Mouse (Mus musculus): ENCODE data around the gene Arid3a.

Gene Arid3a

GRCm38 (mm10) chr10:79997819-79998218 lies 71.0 kb downstream of the Arid3a start:
- peak; percentile 89 to 91 for DNase-seq

DNA sequence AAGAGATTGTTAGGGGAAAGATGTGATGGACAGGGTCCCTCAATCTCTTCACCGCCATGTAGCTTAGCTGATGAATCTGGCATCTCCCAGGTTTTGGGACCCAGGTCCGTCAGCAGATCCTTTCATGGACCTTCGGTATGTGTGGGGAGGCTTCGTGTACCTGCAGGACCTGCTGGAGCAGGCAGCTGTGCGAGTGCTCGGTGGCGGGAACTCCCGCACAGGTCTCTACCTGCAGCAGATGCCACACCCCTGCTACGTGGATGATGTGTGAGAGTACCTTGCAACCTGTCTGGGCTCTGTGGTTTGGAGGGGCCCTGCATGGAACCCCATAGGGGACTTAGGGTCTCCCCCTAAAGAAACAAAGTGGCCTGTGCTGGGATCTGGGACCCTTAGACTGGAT lies 75.1 kb downstream of the Arid3a start:
- no peak for DNase-seq

DNA sequence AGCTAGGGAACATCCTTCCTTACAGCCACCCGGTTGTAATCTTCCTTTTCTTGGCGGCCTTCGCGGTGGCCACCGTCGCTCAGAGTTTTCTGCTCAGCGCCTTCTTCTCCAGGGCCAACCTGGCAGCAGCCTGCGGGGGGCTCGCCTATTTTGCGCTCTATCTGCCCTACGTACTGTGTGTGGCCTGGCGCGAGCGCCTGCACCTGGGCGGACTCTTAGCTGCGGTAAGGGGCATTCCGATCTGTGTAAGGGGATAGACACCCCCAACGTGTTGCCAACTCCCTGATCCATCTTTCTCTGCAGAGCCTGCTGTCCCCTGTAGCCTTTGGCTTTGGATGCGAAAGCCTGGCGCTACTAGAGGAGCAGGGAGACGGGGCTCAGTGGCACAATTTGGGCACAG lies 76.0 kb downstream of the Arid3a start:
- DNase-seq, result no peak

DNA sequence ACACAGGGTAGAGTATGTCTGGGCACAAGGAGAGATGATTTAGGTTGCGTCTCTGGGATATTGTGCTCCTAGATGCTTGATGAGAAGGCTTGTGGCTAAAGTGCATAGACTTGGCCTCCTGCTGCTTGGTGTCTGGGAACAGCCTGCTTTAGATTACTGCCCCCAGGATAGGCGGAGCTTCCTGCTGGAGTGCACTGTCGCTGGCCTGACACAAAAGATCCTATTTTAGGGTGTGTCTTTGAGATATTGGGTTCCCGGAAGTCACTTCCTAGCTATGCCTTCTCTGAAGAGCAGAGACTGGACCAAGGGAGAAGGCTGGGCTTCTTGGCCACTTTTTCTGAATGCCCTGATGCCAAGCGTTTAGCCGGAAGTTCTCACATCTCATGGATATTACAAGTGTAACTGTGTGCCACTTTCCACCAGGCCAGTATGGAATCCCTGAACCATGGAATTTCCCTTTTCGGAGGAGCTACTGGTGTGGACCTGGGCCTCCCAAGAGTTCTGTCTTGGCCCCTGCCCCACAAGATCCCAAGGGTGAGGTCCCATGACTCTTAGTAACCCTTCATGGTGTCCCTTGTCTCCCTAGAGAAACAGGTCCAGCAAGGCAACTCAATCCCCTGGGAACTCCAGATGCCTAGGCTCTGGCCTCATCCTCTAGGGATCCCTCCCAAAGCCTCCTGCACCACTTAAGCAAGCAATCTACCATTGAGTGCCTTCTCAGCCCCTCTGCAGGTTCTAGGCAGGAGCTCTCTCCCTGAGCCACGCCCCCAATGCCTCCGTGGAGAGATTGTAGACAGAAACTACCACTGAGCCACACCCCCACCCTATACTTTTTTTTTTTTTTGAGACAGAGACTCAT lies 76.8 kb downstream of the Arid3a start:
- no peak for DNase-seq

DNA sequence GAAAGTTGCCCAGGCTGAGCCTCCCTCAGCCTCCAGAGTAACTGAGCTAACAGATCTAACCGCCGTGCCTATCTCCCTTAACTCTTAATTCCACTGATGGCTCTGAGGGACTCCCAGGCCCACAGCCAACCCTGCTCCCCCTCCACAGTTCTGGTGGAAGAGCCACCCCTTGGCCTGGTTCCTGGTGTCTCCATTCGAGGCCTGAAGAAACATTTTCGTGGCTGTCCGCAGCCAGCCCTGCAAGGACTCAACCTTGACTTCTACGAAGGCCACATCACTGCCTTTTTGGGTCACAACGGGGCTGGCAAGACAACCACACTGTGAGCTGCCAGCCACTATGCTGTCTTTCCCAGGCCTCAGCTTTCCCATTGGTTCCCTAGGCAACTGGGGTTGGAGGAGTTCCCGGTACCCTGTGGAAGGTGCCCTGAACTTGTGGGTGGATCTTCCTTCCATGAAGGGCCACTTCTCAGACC lies 77.4 kb downstream of the Arid3a start:
- DNase-seq, result no peak

Measured in cerebellum, postnatal 10 days (tissue).